Mouse (Mus musculus) hindbrain, postnatal 0 days (tissue): ENCODE results near the gene Vdr. TPM values are rescaled to one million over a fixed set of nuclear protein-coding genes. Genes with fewer than 3 reads are reported as not detected.

Experiments
- ATAC-seq: fragments of 200-750 bp; cut with Nextera tagmentation; 2 replicates; pipeline ENCODE4 v1.8.0; 2017; ENCODE audit warnings: mild to moderate bottlenecking, moderate TSS enrichment, moderate library complexity
- DNase-seq: peaks from one replicate; pipeline ENCODE4 v3.0.0-alpha.2; 2015; ENCODE audit warnings: low spot score
- H3K27ac ChIP-seq: fragments of 300-500 bp; sonication (generic); 2 replicates; pipeline ENCODE4 v1.5.1; 2014; ENCODE audit warnings: mild to moderate bottlenecking
- H3K27me3 ChIP-seq: fragments of 300-500 bp; sonication (generic); 2 replicates; pipeline ENCODE4 v1.6.1; 2014; ENCODE audit warnings: low read length, mixed read lengths; ENCODE audit not compliant: insufficient read depth
- H3K36me3 ChIP-seq: fragments of 300-500 bp; sonication (generic); 2 replicates; pipeline ENCODE4 v1.6.1; 2014; ENCODE audit warnings: low read length, mixed read lengths; ENCODE audit not compliant: insufficient read depth
- H3K4me1 ChIP-seq: fragments of 300-500 bp; sonication (generic); 2 replicates; pipeline ENCODE4 v1.6.1; 2014; ENCODE audit warnings: antibody characterized with exemption, low read length, mixed read lengths; ENCODE audit not compliant: insufficient read depth
- H3K4me2 ChIP-seq: fragments of 300-500 bp; sonication (generic); 2 replicates; pipeline ENCODE4 v1.6.1; 2014; ENCODE audit warnings: low read depth, mild to moderate bottlenecking, low read length, moderate library complexity, mixed read lengths
- H3K4me3 ChIP-seq: fragments of 300-500 bp; sonication (generic); 2 replicates; pipeline ENCODE4 v1.5.1; 2014; ENCODE audit warnings: low read length
- H3K9ac ChIP-seq: fragments of 300-500 bp; sonication (generic); replicated peaks from 2 replicates; pipeline ENCODE4 v1.6.1; 2014; ENCODE audit warnings: mild to moderate bottlenecking, low read length, moderate library complexity, mixed read lengths
- H3K9me3 ChIP-seq: fragments of 300-500 bp; sonication (generic); 2 replicates; pipeline ENCODE4 v1.6.1; 2016; ENCODE audit warnings: low read length, mixed read lengths
- CTCF ChIP-seq: IDR thresholded peaks from 2 replicates; pipeline ENCODE4 v1.5.1; 2016; ENCODE audit warnings: antibody characterized with exemption, control low read depth, low read depth
- WGBS: fragments of 180-500 bp; shearing (Covaris S2); extraction: QIAGEN DNeasy Blood & Tissue Kit; methylation state at CpG from one replicate; pipeline ENCODE4 v1.1.7; 2014; 5-methylcytosine and 5-hydroxymethylcytosine counted together
- polyA plus RNA-seq: library from polyadenylated mRNA; unstranded; fragments of >200 nt; fragmentation: Nextera tagmentation; extraction: Ambion mirVana; gene quantifications from 2 replicates; pipeline ENCODE4 v1.2.1, GENCODE M21; 2015
- total RNA-seq: library from RNA; depleted of rRNA; stranded (reverse); fragments of >200 nt; gene quantifications from 2 replicates; pipeline ENCODE4 v1.2.3, GENCODE M21; 2014

Vdr gene
- total and polyA plus RNA-seq, 2 experiments from 2014 or later = 0.26 to 0.76 TPM

- peaks cover 47% of the 10 kb centered on the region for H3K4me1 ChIP-seq
- no peak for ATAC-seq
- H3K9me3 ChIP-seq = no peaks in the 10 kb centered on the region
- no peaks in the 10 kb centered on the region for H3K36me3 ChIP-seq
- H3K9ac ChIP-seq = no peak overlapping the region
- H3K27ac ChIP-seq = peak overlapping the region; percentile 51; the same call in 1 of the 2 replicates
- TF ChIP-seq CTCF = 0 out of 2 replicates have a peak, but pooled peaks have one; percentile 3
- H3K4me3 ChIP-seq = no peak overlapping the region
- H3K27me3 ChIP-seq = no peaks in the 10 kb centered on the region
- DNase-seq = no peak
- 71% methylated on average over 5 of the region's 5 CpGs for WGBS
- H3K4me2 ChIP-seq = peak overlapping the region; percentile 64
These were observed 81.5 kb downstream of the Vdr start for GRCm38 (mm10) chr15:97828901-97829338.

DNA sequence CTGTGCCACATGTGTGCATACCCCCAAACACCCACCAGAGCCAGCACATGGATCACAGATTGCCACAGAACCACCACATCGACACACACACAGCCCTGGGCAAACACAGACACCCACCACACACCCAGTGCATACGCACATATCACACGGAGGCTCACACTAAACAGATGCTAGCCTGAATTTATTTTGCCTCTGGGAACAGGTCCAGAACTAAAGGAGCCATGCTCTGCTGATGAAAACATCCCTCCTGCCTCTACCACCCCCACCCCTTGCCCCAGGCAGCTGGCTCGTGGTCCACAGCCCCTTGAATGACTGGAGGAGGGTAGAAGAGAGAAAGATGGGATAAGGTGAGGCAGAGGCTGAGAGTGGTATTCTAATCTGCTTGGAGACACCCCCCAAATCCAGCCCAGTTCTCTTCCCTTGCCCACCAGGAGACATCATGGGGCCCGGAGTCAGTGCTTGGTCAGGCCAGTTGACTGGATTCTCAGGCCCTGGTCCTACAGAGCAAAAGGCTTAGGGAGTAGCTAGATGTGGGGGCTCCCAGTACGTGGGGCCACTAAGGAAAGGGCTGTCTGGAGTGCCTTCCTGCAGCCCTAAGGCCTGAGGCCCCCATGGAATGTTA lies 82.1 kb downstream of the Vdr start:
- H3K27me3 ChIP-seq = no peaks in the 10 kb centered on the region
- H3K4me3 ChIP-seq = no peak overlapping the region
- DNase-seq = no peak
- peaks cover 53% of the 10 kb centered on the region for H3K4me1 ChIP-seq
- H3K4me2 ChIP-seq = peak overlapping the region; percentile 64
- WGBS = 36% methylated on average over 6 of the region's 6 CpGs
- no peak for TF ChIP-seq CTCF
- no peaks in the 10 kb centered on the region for H3K9me3 ChIP-seq
- H3K9ac ChIP-seq = no peak overlapping the region
- no peak for ATAC-seq
- peak overlapping the region; percentile 51; the same call in 1 of the 2 replicates for H3K27ac ChIP-seq
- no peaks in the 10 kb centered on the region for H3K36me3 ChIP-seq

DNA sequence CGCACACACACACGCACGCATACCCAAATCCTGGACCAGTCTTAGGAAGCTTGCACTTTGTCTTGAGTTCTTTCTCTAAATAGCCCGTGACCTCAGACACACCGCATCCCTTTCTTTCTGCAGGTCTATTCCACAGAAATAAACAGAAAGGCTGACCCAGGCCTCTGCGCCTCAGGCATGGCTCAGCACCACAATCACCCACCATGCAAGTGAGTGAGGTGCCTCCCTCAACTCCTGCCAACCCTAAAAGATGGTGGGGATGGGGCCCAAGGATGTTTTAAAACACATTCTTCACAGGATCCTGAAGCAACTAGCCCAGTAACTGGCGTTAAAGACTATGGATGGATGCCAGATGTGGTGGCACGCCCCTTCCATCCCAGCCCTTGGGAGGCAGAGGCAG lies 83.0 kb downstream of the Vdr start:
- Histone ChIP-seq H3K9ac (no peak overlapping the region), H3K27ac (no peak overlapping the region), H3K27me3 (no peaks in the 10 kb centered on the region), H3K4me3 (no peak overlapping the region), H3K4me2 (no peak overlapping the region), H3K4me1 (peaks cover 57% of the 10 kb centered on the region), H3K36me3 (no peaks in the 10 kb centered on the region), H3K9me3 (no peaks in the 10 kb centered on the region)
- DNase-seq (no peak), ATAC-seq (no peak)
- 84% methylated on average over 8 of the region's 8 CpGs for WGBS
- TF ChIP-seq CTCF = no peak

DNA sequence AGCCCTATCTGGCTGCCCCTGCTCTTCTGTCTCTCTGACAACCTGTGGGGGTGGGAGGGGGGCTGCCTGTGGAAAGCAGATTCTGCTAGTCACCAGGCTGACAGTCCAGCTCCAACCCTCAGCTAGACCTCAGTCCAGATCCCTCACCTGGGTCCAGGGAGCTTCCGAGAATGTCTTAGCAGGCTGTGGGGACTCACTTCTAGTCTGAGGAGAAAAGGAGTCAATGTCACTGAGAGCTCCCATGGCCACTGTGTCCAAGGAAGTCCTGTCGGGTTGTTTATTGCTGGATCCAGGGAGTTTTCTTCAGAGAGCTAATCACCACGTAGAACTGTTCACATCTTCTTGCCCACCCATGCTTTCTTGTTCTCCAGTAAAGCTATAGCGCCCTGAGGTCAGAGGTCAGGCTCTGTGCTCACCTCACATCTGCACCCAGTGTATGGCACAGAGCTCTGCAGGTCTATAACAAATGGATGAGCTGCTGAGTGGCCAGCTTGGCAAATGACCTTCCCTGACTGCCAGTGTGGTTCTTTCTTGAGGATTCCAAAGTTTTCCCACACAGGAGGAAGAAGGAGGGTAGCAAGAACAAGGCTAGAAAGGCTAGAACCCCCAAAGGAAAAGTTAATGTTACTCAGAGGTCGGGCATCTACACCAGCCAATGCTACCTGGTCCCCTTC lies 83.7 kb downstream of the Vdr start:
- 79% methylated on average over 5 of the region's 5 CpGs for WGBS
- Histone ChIP-seq H3K4me3 (no peak overlapping the region), H3K9me3 (no peaks in the 10 kb centered on the region), H3K27me3 (no peaks in the 10 kb centered on the region), H3K4me1 (peaks cover 52% of the 10 kb centered on the region), H3K36me3 (no peaks in the 10 kb centered on the region), H3K4me2 (no peak overlapping the region), H3K9ac (no peak overlapping the region), H3K27ac (no peak overlapping the region)
- TF ChIP-seq CTCF = no peak
- no peak for ATAC-seq
- no peak for DNase-seq

GRCm38 (mm10) chr15:97825941-97826587 lies 84.4 kb downstream of the Vdr start:
- DNase-seq (no peak), ATAC-seq (no peak)
- H3K4me3 ChIP-seq = no peak overlapping the region
- H3K36me3 ChIP-seq = no peaks in the 10 kb centered on the region
- H3K27ac ChIP-seq = peak overlapping the region; percentile 45; the same call in 1 of the 2 replicates
- TF ChIP-seq CTCF = no peak
- H3K4me1 ChIP-seq = peaks cover 52% of the 10 kb centered on the region
- peak overlapping the region; percentile 49; the same call in 1 of the 2 replicates for H3K4me2 ChIP-seq
- no peak overlapping the region; the same call in 1 of the 2 replicates for H3K9ac ChIP-seq
- H3K27me3 ChIP-seq = no peaks in the 10 kb centered on the region
- WGBS = 46% methylated on average over 12 of the region's 12 CpGs
- no peaks in the 10 kb centered on the region for H3K9me3 ChIP-seq

DNA sequence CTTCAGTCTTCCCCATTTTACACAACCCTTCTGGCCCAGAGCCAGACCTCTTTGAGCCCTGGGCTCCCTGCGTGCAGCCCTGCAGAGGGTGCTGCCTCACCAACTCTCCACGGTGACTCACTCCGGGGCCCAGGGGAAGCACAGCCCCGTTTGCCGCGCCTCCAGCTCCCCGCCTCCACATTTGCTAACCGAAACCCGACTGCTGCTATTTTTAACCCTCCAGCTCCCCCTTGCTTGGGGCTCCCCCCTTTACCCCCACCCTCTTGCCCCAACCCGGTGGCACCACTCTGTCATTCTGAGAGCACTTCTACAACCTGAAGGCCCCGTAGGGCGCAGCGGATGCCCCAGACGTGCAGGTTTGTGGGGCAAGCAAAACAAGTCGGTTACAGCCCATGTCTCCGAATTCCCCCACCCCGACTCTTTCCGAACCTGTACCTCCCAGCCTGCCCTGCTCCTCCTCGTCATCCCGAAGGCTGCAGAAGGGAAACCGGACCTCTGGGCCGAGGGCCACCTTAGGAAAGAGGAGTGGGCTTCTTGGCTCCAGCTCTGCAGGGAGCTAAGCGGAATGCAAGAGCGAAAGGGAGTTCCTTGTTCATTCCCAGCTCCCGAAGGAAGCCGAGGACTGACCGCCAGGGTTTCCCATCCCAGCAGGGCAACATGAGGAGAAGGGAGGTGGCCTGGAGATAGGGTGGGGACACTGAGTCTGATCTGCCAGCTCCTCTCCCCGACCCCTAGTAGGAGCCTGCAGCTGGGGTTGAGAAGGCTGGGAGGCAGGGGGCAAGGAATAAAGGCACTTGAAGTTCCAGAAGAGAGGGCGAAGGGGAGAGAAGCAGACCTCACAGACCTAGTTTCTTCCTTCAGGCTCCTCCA lies 85.1 kb downstream of the Vdr start:
- no peaks in the 10 kb centered on the region for H3K36me3 ChIP-seq
- H3K27me3 ChIP-seq = no peaks in the 10 kb centered on the region
- peak overlapping the region; percentile 49 for H3K4me2 ChIP-seq
- peak; percentile 28; the same call in 1 of the 2 replicates for ATAC-seq
- H3K9me3 ChIP-seq = no peaks in the 10 kb centered on the region
- peak overlapping the region; percentile 30; the same call in 1 of the 2 replicates for H3K9ac ChIP-seq
- peaks cover 52% of the 10 kb centered on the region for H3K4me1 ChIP-seq
- H3K27ac ChIP-seq = peak overlapping the region; percentile 45; the same call in 1 of the 2 replicates
- peak; percentile 44 for TF ChIP-seq CTCF
- peak overlapping the region; percentile 7 for H3K4me3 ChIP-seq
- 9% methylated on average over 29 of the region's 29 CpGs for WGBS
- peak; percentile 66 for DNase-seq
